Comparison of ENCODE assay signal across 22 mouse cellular contexts in genomic region chr2:159401421-159402100, GRCm38 (mm10).
DNase-seq lines count a peak whose midpoint lies in the region; ATAC-seq lines count a peak whose summit lies in the region.
"Had no signal": no experiment of that assay in that cellular context is flagged by ENCODE, and none has a peak within 500 bp of the region (broad histone marks: within the 10 kb centered on the region; RNA-seq: fewer than 3 reads in every experiment).

No protein-coding gene starts in this region.

- no peaks in the 10 kb centered on the region for H3K9me3 ChIP-seq in hindbrain, embryonic 10.5 days
- H3K9me3 ChIP-seq in hindbrain, embryonic 11.5 days (ENCODE audit: control insufficient read depth, low read length), result no peaks in the 10 kb centered on the region
- H3K9me3 ChIP-seq in embryonic facial prominence, embryonic 10.5 days, result no peaks in the 10 kb centered on the region
- no peaks in the 10 kb centered on the region for H3K9me3 ChIP-seq in limb, embryonic 10.5 days (replicated peaks)
- H3K9me3 ChIP-seq: embryonic facial prominence, embryonic 12.5 days; forebrain, embryonic 12.5 days; heart, embryonic 13.5 days had no signal

- no peaks in the 10 kb centered on the region for H3K27me3 ChIP-seq in hindbrain, embryonic 10.5 days (ENCODE audit: insufficient read depth, poor library complexity, severe bottlenecking)
- no peaks in the 10 kb centered on the region for H3K27me3 ChIP-seq in hindbrain, embryonic 11.5 days (ENCODE audit: control insufficient read depth, insufficient read depth, low read length)
- peaks cover 8% of the 10 kb centered on the region; the same call in 1 of the 2 replicates for H3K27me3 ChIP-seq in embryonic facial prominence, embryonic 10.5 days (replicated peaks; ENCODE audit: low read depth, poor library complexity, severe bottlenecking)
- H3K27me3 ChIP-seq in limb, embryonic 10.5 days (ENCODE audit: low read depth, poor library complexity, severe bottlenecking), result 0 out of 2 replicates have a peak, but pooled peaks cover 3% of the 10 kb centered on the region
- H3K27me3 ChIP-seq: forebrain, embryonic 12.5 days; heart, embryonic 13.5 days had no signal

- no peaks in the 10 kb centered on the region for H3K36me3 ChIP-seq in hindbrain, embryonic 10.5 days
- H3K36me3 ChIP-seq in hindbrain, embryonic 11.5 days (ENCODE audit: control insufficient read depth, insufficient read depth, low read length), result no peaks in the 10 kb centered on the region
- no peaks in the 10 kb centered on the region for H3K36me3 ChIP-seq in embryonic facial prominence, embryonic 10.5 days (replicated peaks)
- no peaks in the 10 kb centered on the region for H3K36me3 ChIP-seq in limb, embryonic 10.5 days
- H3K36me3 ChIP-seq: embryonic facial prominence, embryonic 12.5 days; forebrain, embryonic 12.5 days; heart, embryonic 13.5 days had no signal

- H3K4me3 ChIP-seq in hindbrain, embryonic 10.5 days, result no peak overlapping the region
- no peak overlapping the region for H3K4me3 ChIP-seq in hindbrain, embryonic 11.5 days (ENCODE audit: low read depth, low read length)
- H3K4me3 ChIP-seq in embryonic facial prominence, embryonic 10.5 days, result no peak overlapping the region
- no peak overlapping the region for H3K4me3 ChIP-seq in limb, embryonic 10.5 days
- H3K4me3 ChIP-seq: embryonic facial prominence, embryonic 12.5 days; forebrain, embryonic 12.5 days; gastrocnemius, adult 2 months; heart, embryonic 13.5 days had no signal

- no peak for ATAC-seq in hindbrain, embryonic 11.5 days (ENCODE audit: low FRiP score)
- ATAC-seq in monocyte, adult 5-6 weeks (replicated peaks; ENCODE audit: insufficient number of reproducible peaks, low FRiP score, low TSS enrichment, poor library complexity, severe bottlenecking), result no peak
- ATAC-seq: forebrain, postnatal 0 days; hindbrain, embryonic 16.5 days; inflammation-experienced regulatory T-cells, adult 6 months; intestine, postnatal 0 days had no signal

- 66% methylated on average over 9 of the region's 9 CpGs for WGBS in hindbrain, embryonic 10.5 days
- WGBS in hindbrain, embryonic 11.5 days, result 67% methylated on average over 9 of the region's 9 CpGs
- WGBS in embryonic facial prominence, embryonic 10.5 days, result 34% methylated on average over 9 of the region's 9 CpGs
- WGBS in limb, embryonic 10.5 days, result 35% methylated on average over 9 of the region's 9 CpGs

- H3K9ac ChIP-seq in hindbrain, embryonic 11.5 days (ENCODE audit: low read depth, low read length), result no peak overlapping the region
- H3K9ac ChIP-seq: embryonic facial prominence, embryonic 12.5 days; forebrain, embryonic 12.5 days; forebrain, postnatal 0 days; heart, embryonic 13.5 days had no signal

- H3K4me1 ChIP-seq in hindbrain, embryonic 10.5 days (replicated peaks), result no peaks in the 10 kb centered on the region; the same call in 1 of the 2 replicates
- no peaks in the 10 kb centered on the region for H3K4me1 ChIP-seq in hindbrain, embryonic 11.5 days (replicated peaks; ENCODE audit: control insufficient read depth, insufficient read depth, low read length)
- peaks cover 51% of the 10 kb centered on the region for H3K4me1 ChIP-seq in embryonic facial prominence, embryonic 10.5 days
- H3K4me1 ChIP-seq in limb, embryonic 10.5 days, result peaks cover 25% of the 10 kb centered on the region
- H3K4me1 ChIP-seq: forebrain, embryonic 12.5 days; heart, embryonic 13.5 days had no signal

- DNase-seq in hindbrain, embryonic 10.5 days (ENCODE audit: low spot score), result peak; percentile 16
- no peak for DNase-seq in hindbrain, embryonic 11.5 days (ENCODE audit: low spot score)
- DNase-seq in embryo, embryonic 10.5 days (ENCODE audit: low spot score), result peak; percentile 71
- peak; percentile 57 for DNase-seq in embryonic facial prominence, embryonic 10.5 days (ENCODE audit: low spot score)
- DNase-seq in limb, embryonic 10.5 days (ENCODE audit: low spot score), result peak; percentile 35
- no peak for DNase-seq in thymus, postnatal 4 days
- DNase-seq in right cerebral cortex, postnatal 36 days (ENCODE audit: low spot score in 2 of 2), result no peak
- DNase-seq: adrenal gland, postnatal 10 days; cerebellum, adult 11-12 months; cerebellum, adult 9-10 months; cerebellum, postnatal 25 days; forebrain, postnatal 0 days; gastrocnemius, adult 2 months; gastrocnemius, postnatal 25 days; heart, postnatal 4 days had no signal

- H3K27ac ChIP-seq in hindbrain, embryonic 10.5 days, result no peak overlapping the region
- no peak overlapping the region for H3K27ac ChIP-seq in hindbrain, embryonic 11.5 days (ENCODE audit: low read depth, low read length)
- no peak overlapping the region for H3K27ac ChIP-seq in embryonic facial prominence, embryonic 10.5 days (replicated peaks)
- H3K27ac ChIP-seq in limb, embryonic 10.5 days, result no peak overlapping the region
- H3K27ac ChIP-seq: embryonic facial prominence, embryonic 12.5 days; forebrain, embryonic 12.5 days; gastrocnemius, adult 2 months; heart, embryonic 13.5 days had no signal

- no peak overlapping the region for H3K4me2 ChIP-seq in hindbrain, embryonic 11.5 days (replicated peaks; ENCODE audit: low read depth, low read length)
- H3K4me2 ChIP-seq: embryonic facial prominence, embryonic 12.5 days; forebrain, embryonic 12.5 days; heart, embryonic 13.5 days had no signal

Comparison
In these comparisons a context has a peak if more than half of its experiments do, and no peak if none do; other contexts are left out.
1. DNase-seq: peak in hindbrain, embryonic 10.5 days (single experiment), embryo, embryonic 10.5 days (single experiment), embryonic facial prominence, embryonic 10.5 days (single experiment) and limb, embryonic 10.5 days (single experiment); none in hindbrain, embryonic 11.5 days (single experiment), thymus, postnatal 4 days (single experiment) and right cerebral cortex, postnatal 36 days (0 of 2).